Mouse (Mus musculus): ENCODE data around the gene Zfp174. TPM values are rescaled to one million over a fixed set of nuclear protein-coding genes. Genes with fewer than 3 reads are reported as not detected.

Gene Zfp174
- polyA plus RNA-seq, 1 experiment = 0.65 TPM

DNA sequence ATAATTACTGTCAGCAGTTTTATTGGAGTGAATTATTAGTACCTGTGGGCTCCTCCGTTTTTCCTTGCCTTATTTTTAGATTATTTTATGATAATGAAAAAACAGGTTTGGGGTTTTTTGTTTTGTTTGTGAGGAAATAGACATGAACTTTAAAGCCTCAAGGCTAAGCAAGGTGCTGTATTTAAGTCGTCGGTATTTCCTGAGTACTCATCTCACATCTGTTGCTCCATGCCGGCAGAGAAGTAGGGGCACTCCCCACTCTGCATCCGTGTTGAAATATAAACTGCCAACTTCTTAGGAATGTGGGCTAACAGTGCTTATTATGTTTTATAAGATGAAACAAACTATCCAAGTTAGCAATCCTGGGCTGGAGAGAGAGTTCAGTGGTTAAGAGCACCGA, 49.0 kb downstream of the Zfp174 start:
- H3K36me3 ChIP-seq (ENCODE audit: control insufficient read depth, insufficient read depth, low read length) = peaks cover 34% of the 10 kb centered on the region
- no peaks in the 10 kb centered on the region for H3K27me3 ChIP-seq (ENCODE audit: control insufficient read depth, insufficient read depth, low read length)
- DNase-seq (ENCODE audit: low read depth in 1 of 2, low spot score in 2 of 2) = no peak
- TF ChIP-seq CTCF (IDR thresholded peaks at IDR 0.05; ENCODE audit: extremely low read depth, insufficient read depth, insufficient read length, insufficient replicate concordance) = no peak
- TF ChIP-seq POLR2A (IDR thresholded peaks at IDR 0.05; ENCODE audit: low read depth, low read length) = no peak
- H3K4me3 ChIP-seq (ENCODE audit: extremely low read depth, insufficient read depth, insufficient read length) = no peak overlapping the region
- peaks cover 13% of the 10 kb centered on the region for H3K4me1 ChIP-seq (ENCODE audit: control insufficient read depth, insufficient read depth, insufficient read length)
- no peak overlapping the region for H3K27ac ChIP-seq (ENCODE audit: insufficient read depth, low read length)
- 50% methylated on average over 6 of the region's 6 CpGs for WGBS

DNA sequence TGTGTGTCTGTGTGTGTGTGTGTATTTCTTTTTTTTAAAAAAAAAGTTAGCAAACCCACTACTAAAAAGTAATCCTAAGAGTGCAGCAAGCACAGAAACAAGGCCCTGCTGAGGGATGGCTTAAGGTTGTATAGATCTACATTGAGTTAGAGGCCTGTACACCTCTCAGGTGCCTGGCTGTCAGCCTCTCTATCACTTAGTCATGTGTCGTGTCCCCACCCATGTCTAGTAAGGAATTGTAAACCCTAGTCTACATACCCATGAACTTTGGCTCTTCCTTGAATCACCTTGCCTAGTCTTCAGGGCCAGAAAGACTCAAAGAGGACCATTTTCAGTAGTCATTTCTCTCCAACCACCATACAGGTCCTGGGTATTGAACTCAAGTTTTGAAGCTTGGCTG, 49.5 kb downstream of the Zfp174 start:
- TF ChIP-seq CTCF (IDR thresholded peaks at IDR 0.05; ENCODE audit: extremely low read depth, insufficient read depth, insufficient read length, insufficient replicate concordance) = no peak
- TF ChIP-seq POLR2A (IDR thresholded peaks at IDR 0.05; ENCODE audit: low read depth, low read length) = no peak
- DNase-seq (ENCODE audit: low read depth in 1 of 2, low spot score in 2 of 2) = no peak
- 94% methylated on average over 1 of the region's 1 CpGs for WGBS
- Histone ChIP-seq H3K36me3 (ENCODE audit: control insufficient read depth, insufficient read depth, low read length) (peaks cover 34% of the 10 kb centered on the region), H3K27ac (ENCODE audit: insufficient read depth, low read length) (no peak overlapping the region), H3K4me1 (ENCODE audit: control insufficient read depth, insufficient read depth, insufficient read length) (peaks cover 13% of the 10 kb centered on the region), H3K27me3 (ENCODE audit: control insufficient read depth, insufficient read depth, low read length) (no peaks in the 10 kb centered on the region), H3K4me3 (ENCODE audit: extremely low read depth, insufficient read depth, insufficient read length) (no peak overlapping the region)

DNA sequence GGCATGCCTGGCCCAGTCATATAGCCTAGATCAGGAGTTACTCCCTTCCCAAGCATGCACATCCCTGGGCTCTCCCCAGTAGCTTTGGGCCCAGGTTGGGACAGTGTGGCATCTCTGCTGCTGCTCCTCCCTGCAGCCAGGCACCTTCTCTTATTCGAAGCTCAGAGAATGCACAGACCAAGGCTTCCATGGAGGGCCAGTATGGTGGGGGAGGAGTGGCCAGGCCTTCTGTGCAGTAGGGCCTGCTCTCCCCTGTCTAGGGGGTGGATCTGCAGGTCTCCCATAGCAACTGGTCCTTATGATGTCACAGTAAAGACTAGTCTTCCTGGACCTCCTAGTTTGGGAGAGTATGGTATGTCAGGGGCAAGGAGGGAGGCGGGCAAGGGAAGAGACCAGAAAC, 60.4 kb downstream of the Zfp174 start:
- Histone ChIP-seq H3K27ac (ENCODE audit: insufficient read depth, low read length) (no peak overlapping the region), H3K27me3 (ENCODE audit: control insufficient read depth, insufficient read depth, low read length) (no peaks in the 10 kb centered on the region), H3K4me1 (ENCODE audit: control insufficient read depth, insufficient read depth, insufficient read length) (no peaks in the 10 kb centered on the region), H3K36me3 (ENCODE audit: control insufficient read depth, insufficient read depth, low read length) (peaks cover 18% of the 10 kb centered on the region), H3K4me3 (ENCODE audit: extremely low read depth, insufficient read depth, insufficient read length) (no peak overlapping the region)
- no peak for TF ChIP-seq CTCF (IDR thresholded peaks at IDR 0.05; ENCODE audit: extremely low read depth, insufficient read depth, insufficient read length, insufficient replicate concordance)
- no peak for TF ChIP-seq POLR2A (IDR thresholded peaks at IDR 0.05; ENCODE audit: low read depth, low read length)
- DNase-seq (ENCODE audit: low read depth in 1 of 2, low spot score in 2 of 2) = no peak
- WGBS = 72% methylated on average over 2 of the region's 2 CpGs

Other genes with a start within 250 kb of the Zfp174 start
- 2.9 and 3.2 TPM in 2 replicates for gene Mefv, start 129.2 kb upstream of the Zfp174 start, polyA plus RNA-seq (2012; rRNA removed)
- 8.9 and 10.5 TPM in 2 replicates for gene Zfp263, start 103.2 kb upstream of the Zfp174 start, polyA plus RNA-seq (2012; rRNA removed)
- gene Olfr15, start 16.4 kb upstream of the Zfp174 start, polyA plus RNA-seq (2012; rRNA removed) = not detected in 2 replicates
- gene Naa60, start 25.1 kb downstream of the Zfp174 start, polyA plus RNA-seq (2012; rRNA removed) = 63.8 and 73.2 TPM in 2 replicates
- gene Zfp597, start 37.3 kb downstream of the Zfp174 start, polyA plus RNA-seq (2012; rRNA removed) = 3.1 and 3.5 TPM in 2 replicates
- gene Gm20695, start 37.4 kb downstream of the Zfp174 start, polyA plus RNA-seq (2012; rRNA removed) = not detected in 2 replicates
- 8.2 and 8.3 TPM in 2 replicates for gene 1700037C18Rik, start 61.4 kb downstream of the Zfp174 start, polyA plus RNA-seq (2012; rRNA removed)
- gene Cluap1, start 61.5 kb downstream of the Zfp174 start, polyA plus RNA-seq (2012; rRNA removed) = 9.4 and 9.5 TPM in 2 replicates
- gene Nlrc3, start 129.4 kb downstream of the Zfp174 start, polyA plus RNA-seq (2012; rRNA removed) = 34.6 and 52.0 TPM in 2 replicates
- 26.5 and 29.6 TPM in 2 replicates for gene Slx4, start 156.5 kb downstream of the Zfp174 start, polyA plus RNA-seq (2012; rRNA removed)
- 0.14 and 0.37 TPM in 2 replicates for gene Dnase1, start 189.7 kb downstream of the Zfp174 start, polyA plus RNA-seq (2012; rRNA removed)
- gene Trap1, start 230.6 kb downstream of the Zfp174 start, polyA plus RNA-seq (2012; rRNA removed) = 47.9 and 53.8 TPM in 2 replicates